Mouse (Mus musculus) megakaryocyte progenitor cell, adult 5-6 weeks (primary cell): Measurements from ENCODE around the gene Chaf1a. TPM values are rescaled to one million over a fixed set of nuclear protein-coding genes. Genes with fewer than 3 reads are reported as not detected.
"Not testable (repeated sequence)": the region's sequence is repeated elsewhere in the genome, so short reads cannot be mapped to it uniquely, and the experiment has no call there.

Source experiments
- ATAC-seq: replicated peaks from 2 replicates; pipeline ENCODE4 v1.8.0; 2016; ENCODE audit warnings: mild to moderate bottlenecking, moderate TSS enrichment, inconsistent platforms; ENCODE audit not compliant: poor library complexity
- total RNA-seq, 2 experiments: library from RNA; stranded (forward) in 1 of 2; stranded (reverse) in 1 of 2; fragments of 157-497, 149-512 nt in 1 of 2; fragments of 200-1000 nt in 1 of 2; gene quantifications; 2 replicates each; pipeline versions ENCODE4 v1.2.3 to v1.2.4; 2015 to 2017

The Chaf1a gene
- total RNA-seq, 2 experiments from 2014 or later = 15.5 to 32.3 TPM

- peak; percentile 67 for ATAC-seq
These were observed 38.9 kb downstream of the Chaf1a start, which contains the start of gene Hdgfl2 for GRCm38 (mm10) chr17:56078880-56079795. Gene Hdgfl2, plus strand, starts transcription at chr17:56079634.

- no peak for ATAC-seq
These were observed 39.7 kb downstream of the Chaf1a start for GRCm38 (mm10) chr17:56079921-56080320.

GRCm38 (mm10) chr17:56080781-56081585 is 40.7 kb downstream of the Chaf1a start:
- ATAC-seq = no peak

GRCm38 (mm10) chr17:56092312-56092711 is 52.1 kb downstream of the Chaf1a start:
- ATAC-seq = no peak

GRCm38 (mm10) chr17:56092794-56093193 is 52.6 kb downstream of the Chaf1a start:
- ATAC-seq = no peak

GRCm38 (mm10) chr17:56096883-56097282 is 56.6 kb downstream of the Chaf1a start:
- ATAC-seq = no peak

GRCm38 (mm10) chr17:56098180-56098579 is 57.9 kb downstream of the Chaf1a start:
- ATAC-seq = no peak

GRCm38 (mm10) chr17:56098711-56099572 is 58.7 kb downstream of the Chaf1a start:
- no peak; the same call in 1 of the 2 replicates for ATAC-seq

- no peak for ATAC-seq
These were observed 60.6 kb downstream of the Chaf1a start for GRCm38 (mm10) chr17:56100811-56101210.

- no peak for ATAC-seq
These were observed 61.9 kb downstream of the Chaf1a start for GRCm38 (mm10) chr17:56102158-56102557.

GRCm38 (mm10) chr17:56102927-56103326 is 62.7 kb downstream of the Chaf1a start:
- no peak for ATAC-seq

GRCm38 (mm10) chr17:56103465-56104285 is 63.4 kb downstream of the Chaf1a start:
- no peak for ATAC-seq

GRCm38 (mm10) chr17:56104821-56105220 is 64.6 kb downstream of the Chaf1a start:
- not testable (repeated sequence) for ATAC-seq

- ATAC-seq = not testable (repeated sequence)
These were observed 66.2 kb downstream of the Chaf1a start for GRCm38 (mm10) chr17:56106436-56106835.

- ATAC-seq = no peak
These were observed 66.7 kb downstream of the Chaf1a start for GRCm38 (mm10) chr17:56106981-56107380.

GRCm38 (mm10) chr17:56107736-56108135 is 67.5 kb downstream of the Chaf1a start:
- no peak for ATAC-seq

- no peak for ATAC-seq
These were observed 68.2 kb downstream of the Chaf1a start for GRCm38 (mm10) chr17:56108334-56109044.

GRCm38 (mm10) chr17:56109219-56110051 is 69.2 kb downstream of the Chaf1a start, which contains the start of gene Plin4:
Gene Plin4, minus strand, starts transcription at chr17:56109803.
- ATAC-seq = no peak
